ENCODE assay signal across 21 mouse cellular contexts in genomic region chr4:134835486-134835885, GRCm38 (mm10). TPM values are rescaled to one million over a fixed set of nuclear protein-coding genes. Genes with fewer than 3 reads are reported as not detected.
DNase-seq lines count a peak whose midpoint lies in the region; ATAC-seq and TF ChIP-seq lines count a peak whose summit lies in the region.
"Had no signal": no experiment of that assay in that cellular context is flagged by ENCODE, and none has a peak within 500 bp of the region (broad histone marks: within the 10 kb centered on the region; RNA-seq: fewer than 3 reads in every experiment).

No protein-coding gene starts in this region.

- peak; percentile 70 for DNase-seq in heart, adult 11 months
- DNase-seq in heart, postnatal 4 days: no peak
- DNase-seq in midbrain, embryonic 11.5 days (ENCODE audit: low spot score, missing footprints): peak; percentile 59
- DNase-seq in kidney, adult 2 months: no peak
- DNase-seq: adrenal gland, adult 2 months; adrenal gland, adult 8-10 months; adrenal gland, postnatal 10 days; adrenal gland, postnatal 14 days; adrenal gland, postnatal 25 days; adrenal gland, postnatal 36 days; B cell, adult 2 months; cerebellum, adult 11 months; cerebellum, adult 11-12 months; cerebellum, adult 18-20 months had no signal

- no peak overlapping the region for H3K4me2 ChIP-seq in midbrain, embryonic 11.5 days
- H3K4me2 ChIP-seq in midbrain, embryonic 13.5 days (replicated peaks): no peak overlapping the region

- H3K27me3 ChIP-seq in midbrain, embryonic 11.5 days (ENCODE audit: control insufficient read depth, insufficient read depth, low read length): no peaks in the 10 kb centered on the region
- H3K27me3 ChIP-seq in midbrain, embryonic 13.5 days: no peaks in the 10 kb centered on the region
- no peaks in the 10 kb centered on the region for H3K27me3 ChIP-seq in kidney, adult 2 months (replicated peaks; ENCODE audit: control insufficient read depth, insufficient read depth, low read length)
- H3K27me3 ChIP-seq: CH12.LX, Patski had no signal

- H3K9ac ChIP-seq in midbrain, embryonic 11.5 days (ENCODE audit: low read length): no peak overlapping the region
- H3K9ac ChIP-seq in midbrain, embryonic 13.5 days (replicated peaks): no peak overlapping the region

- TF ChIP-seq CTCF in kidney, adult 2 months (conservative IDR thresholded peaks at IDR 0.05; ENCODE audit: insufficient read depth, insufficient read length, low read depth, low read length): no peak

- 91% methylated on average over 4 of the region's 4 CpGs for WGBS in midbrain, embryonic 11.5 days
- 91% methylated on average over 4 of the region's 4 CpGs for WGBS in midbrain, embryonic 13.5 days
- 89% methylated on average over 4 of the region's 4 CpGs for WGBS in macrophage (ENCODE audit: missing documents)
- WGBS in kidney, adult 2 months: 79% methylated on average over 4 of the region's 4 CpGs

- H3K4me3 ChIP-seq in midbrain, embryonic 11.5 days (ENCODE audit: low read depth, low read length): no peak overlapping the region
- H3K4me3 ChIP-seq in midbrain, embryonic 13.5 days (replicated peaks): no peak overlapping the region
- no peak overlapping the region for H3K4me3 ChIP-seq in macrophage (ENCODE audit: inconsistent target)
- H3K4me3 ChIP-seq in kidney, adult 2 months (ENCODE audit: insufficient read depth, low read depth, low read length): no peak overlapping the region

- no peak for ATAC-seq in midbrain, embryonic 11.5 days (ENCODE audit: low FRiP score)
- ATAC-seq in midbrain, embryonic 13.5 days: no peak
- ATAC-seq: activated CD4-positive, CD25-positive, alpha-beta regulatory T cell, adult 4 months; CD4-positive, CD25-positive, alpha-beta regulatory T cell, adult 4 months; Patski had no signal

- no peak for TF ChIP-seq POLR2A in kidney, adult 2 months (IDR thresholded peaks at IDR 0.05; ENCODE audit: low read depth, low read length)

- peaks cover 3% of the 10 kb centered on the region; the same call in 1 of the 2 replicates for H3K36me3 ChIP-seq in midbrain, embryonic 11.5 days (ENCODE audit: control insufficient read depth, insufficient read depth, low read length)
- peaks cover 36% of the 10 kb centered on the region for H3K36me3 ChIP-seq in midbrain, embryonic 13.5 days
- H3K36me3 ChIP-seq in macrophage (ENCODE audit: inconsistent target): no peaks in the 10 kb centered on the region
- H3K36me3 ChIP-seq in kidney, adult 2 months (ENCODE audit: control insufficient read depth, insufficient read depth, low read length): peaks cover 2% of the 10 kb centered on the region; the same call in 1 of the 2 replicates

- H3K4me1 ChIP-seq in midbrain, embryonic 11.5 days (ENCODE audit: control insufficient read depth, insufficient read depth, low read length): no peaks in the 10 kb centered on the region
- peaks cover 5% of the 10 kb centered on the region; the same call in 1 of the 2 replicates for H3K4me1 ChIP-seq in midbrain, embryonic 13.5 days (replicated peaks)
- no peaks in the 10 kb centered on the region; the same call in 1 of the 2 replicates for H3K4me1 ChIP-seq in kidney, adult 2 months (ENCODE audit: control insufficient read depth, insufficient read depth, low read length)

- H3K79me2 ChIP-seq in macrophage (ENCODE audit: inconsistent target): peaks cover 50% of the 10 kb centered on the region

- no peak overlapping the region for H3K27ac ChIP-seq in midbrain, embryonic 11.5 days (ENCODE audit: low read depth, low read length)
- H3K27ac ChIP-seq in midbrain, embryonic 13.5 days: no peak overlapping the region
- peak overlapping the region; percentile 73; the same call in 1 of the 2 replicates for H3K27ac ChIP-seq in macrophage
- H3K27ac ChIP-seq in kidney, adult 2 months (ENCODE audit: insufficient read depth, low read depth, low read length): no peak overlapping the region

- no peaks in the 10 kb centered on the region for H3K9me3 ChIP-seq in midbrain, embryonic 11.5 days (ENCODE audit: control insufficient read depth, low read length)
- H3K9me3 ChIP-seq in midbrain, embryonic 13.5 days: no peaks in the 10 kb centered on the region
- H3K9me3 ChIP-seq: G1E had no signal

RNA-seq across cellular contexts. Expression of gene Maco1, which starts 17.7 kb away (rescaled TPM):
- total RNA-seq in heart, postnatal 4 days (2021): 10 to 100 TPM; 26.6 to 27.9 TPM
- 45.6 and 51.7 TPM in 2 replicates for polyA plus RNA-seq in midbrain, embryonic 11.5 days (2014; fragmentation: Nextera tagmentation; extraction: Ambion mirVana)
- polyA plus RNA-seq in midbrain, embryonic 13.5 days (2015; fragmentation: Nextera tagmentation; extraction: Ambion mirVana): 114 and 117 TPM in 2 replicates
- total RNA-seq in macrophage (2018; cell fraction: chromatin; rRNA removed): 10 to 100 TPM; 18.1 to 62.3 (median 33.0) TPM
- 10 to 100 TPM; 10.4 to 21.7 (median 15.7) TPM for total RNA-seq in macrophage (2018; cell fraction: cytosol; rRNA removed)
- 10 to 100 TPM; 16.2 to 61.4 (median 25.5) TPM for total RNA-seq in macrophage (2018; cell fraction: nucleus; rRNA removed)
- 14.4 to 24.0 TPM (median 21.7 TPM) in 3 replicates for polyA plus RNA-seq in macrophage (2018)
- polyA plus RNA-seq in kidney, adult 2 months (2012; rRNA removed): 8.5 and 10.8 TPM in 2 replicates

RNA-seq across cellular contexts. Expression of gene Rhd, which starts 28.9 kb away (rescaled TPM):
- total RNA-seq in heart, postnatal 4 days (2021): 1 to 10 TPM; 4.7 to 5.4 TPM
- 19.2 and 21.3 TPM in 2 replicates for polyA plus RNA-seq in midbrain, embryonic 11.5 days (2014; fragmentation: Nextera tagmentation; extraction: Ambion mirVana)
- 0.73 and 1.1 TPM in 2 replicates for polyA plus RNA-seq in midbrain, embryonic 13.5 days (2015; fragmentation: Nextera tagmentation; extraction: Ambion mirVana)
- not detected for total RNA-seq in macrophage (2018; cell fraction: chromatin; rRNA removed)
- under 1 TPM in 9 of 26 experiments, not detected in 17; 0.09 to 0.43 (median 0.14) TPM for total RNA-seq in macrophage (2018; cell fraction: cytosol; rRNA removed)
- total RNA-seq in macrophage (2018; cell fraction: nucleus; rRNA removed): not detected
- not detected in 3 replicates for polyA plus RNA-seq in macrophage (2018)
- polyA plus RNA-seq in kidney, adult 2 months (2012; rRNA removed): 0.09 TPM in 1 of 2 replicates, not detected in the other
- total RNA-seq: adrenal gland, adult 2 months had no signal

Comparison
In these comparisons a context has a peak if more than half of its experiments do, and no peak if none do; other contexts are left out.
1. DNase-seq: peak in heart, adult 11 months (single experiment) and midbrain, embryonic 11.5 days (single experiment); none in heart, postnatal 4 days (single experiment) and kidney, adult 2 months (single experiment).